Mouse (Mus musculus) central nervous system, embryonic 14 days (tissue): ENCODE results near the gene Znrd1. TPM values are rescaled to one million over a fixed set of nuclear protein-coding genes. Genes with fewer than 3 reads are reported as not detected.

Experiments used
- polyA plus RNA-seq: library from polyadenylated mRNA; depleted of rRNA; stranded (reverse); fragments of >200 nt; gene quantifications from 2 replicates; pipeline ENCODE4 v1.2.3, GENCODE M21; 2012; rRNA removed

Gene Znrd1
- polyA plus RNA-seq: 59.2 and 62.7 TPM in 2 replicates

GRCm38 (mm10) chr17:36957999-36958743 lies at the start of gene Znrd1, which contains the start of gene Znrd1as:
Gene Znrd1, minus strand, starts transcription at chr17:36958559.
Gene Znrd1as, plus strand, starts transcription at chr17:36958592.

GRCm38 (mm10) chr17:37000863-37001262 lies 42.5 kb upstream of the Znrd1 start, which contains the start of gene Zfp57:
Gene Zfp57, plus strand, starts transcription at chr17:37001163.

GRCm38 (mm10) chr17:36989437-36989836 lies 31.1 kb upstream of the Znrd1 start, which contains the start of gene H2-M5:
Gene H2-M5, minus strand, starts transcription at chr17:36989537.

GRCm38 (mm10) chr17:36981221-36981813 lies 23.0 kb upstream of the Znrd1 start, which contains the start of gene 2410137M14Rik:
Gene 2410137M14Rik, minus strand, starts transcription at chr17:36981237.

GRCm38 (mm10) chr17:36950981-36951947 lies 7.1 kb downstream of the Znrd1 start, which contains the start of gene Ppp1r11:
Gene Ppp1r11, minus strand, starts transcription at chr17:36951741.

GRCm38 (mm10) chr17:36942791-36943471 lies 15.4 kb downstream of the Znrd1 start, which contains the start of gene Rnf39:
Gene Rnf39, plus strand, starts transcription at chr17:36942918.

Other genes with a start within 250 kb of the Znrd1 start
- not detected in 2 replicates for gene H2-M10.5, start 185.6 kb downstream of the Znrd1 start, polyA plus RNA-seq
- not detected in 2 replicates for gene H2-M10.6, start 146.4 kb downstream of the Znrd1 start, polyA plus RNA-seq
- 35.7 and 40.5 TPM in 2 replicates for gene Trim26, start 121.4 kb downstream of the Znrd1 start, polyA plus RNA-seq
- gene Trim15, start 91.3 kb downstream of the Znrd1 start, polyA plus RNA-seq: 0.09 and 0.11 TPM in 2 replicates
- 0.29 and 0.55 TPM in 2 replicates for gene Trim10, start 89.0 kb downstream of the Znrd1 start, polyA plus RNA-seq
- 0.16 TPM in 1 of 2 replicates, not detected in the other for gene Trim40, start 68.4 kb downstream of the Znrd1 start, polyA plus RNA-seq
- gene Trim31, start 60.4 kb downstream of the Znrd1 start, polyA plus RNA-seq: 0.02 TPM in 1 of 2 replicates, not detected in the other
- 0.25 and 0.30 TPM in 2 replicates for gene Rnf39, start 15.6 kb downstream of the Znrd1 start, polyA plus RNA-seq
- gene Ppp1r11, start 6.8 kb downstream of the Znrd1 start, polyA plus RNA-seq: 163 and 175 TPM in 2 replicates
- 4.9 and 5.0 TPM in 2 replicates for gene Znrd1as, start within 50 bp of the Znrd1 start, polyA plus RNA-seq
- gene 2410137M14Rik, start 22.7 kb upstream of the Znrd1 start, polyA plus RNA-seq: 1.4 and 2.1 TPM in 2 replicates
- gene H2-M5, start 31.0 kb upstream of the Znrd1 start, polyA plus RNA-seq: 14.7 and 16.0 TPM in 2 replicates
- 401 and 458 TPM in 2 replicates for gene Zfp57, start 42.6 kb upstream of the Znrd1 start, polyA plus RNA-seq
- gene Mog, start 64.8 kb upstream of the Znrd1 start, polyA plus RNA-seq: 0.04 and 0.11 TPM in 2 replicates
- gene Gabbr1, start 87.4 kb upstream of the Znrd1 start, polyA plus RNA-seq: 205 and 209 TPM in 2 replicates
- gene Olfr90, start 129.9 kb upstream of the Znrd1 start, polyA plus RNA-seq: not detected in 2 replicates
- gene Olfr91, start 139.7 kb upstream of the Znrd1 start, polyA plus RNA-seq: not detected in 2 replicates
- not detected in 2 replicates for gene Olfr92, start 161.5 kb upstream of the Znrd1 start, polyA plus RNA-seq
- gene Olfr93, start 202.9 kb upstream of the Znrd1 start, polyA plus RNA-seq: not detected in 2 replicates
- gene Ubd, start 235.3 kb upstream of the Znrd1 start, polyA plus RNA-seq: 0.15 and 0.41 TPM in 2 replicates
- 0.04 TPM in 1 of 2 replicates, not detected in the other for gene Olfr94, start 242.4 kb upstream of the Znrd1 start, polyA plus RNA-seq